Mouse (Mus musculus) CD4-positive, CD25-positive, alpha-beta regulatory T cell, adult 4 months (primary cell): ENCODE measurements around the gene Bbs9. TPM values are rescaled to one million over a fixed set of nuclear protein-coding genes. Genes with fewer than 3 reads are reported as not detected.
A peak's percentile ranks its signal among the peaks of the same experiment; 100 is the strongest.

Source experiments
- ATAC-seq: one replicate; pipeline ENCODE4 v1.8.0; 2017
- polyA plus RNA-seq, 2 experiments: library from polyadenylated mRNA; unstranded; fragments of 100-300 nt; shearing (Covaris generic); gene quantifications; one replicate each; pipeline ENCODE4 v1.2.1; 2017

Bbs9 gene
- polyA plus RNA-seq, 2 experiments from 2014 or later: 16.7 to 17.4 TPM

DNA sequence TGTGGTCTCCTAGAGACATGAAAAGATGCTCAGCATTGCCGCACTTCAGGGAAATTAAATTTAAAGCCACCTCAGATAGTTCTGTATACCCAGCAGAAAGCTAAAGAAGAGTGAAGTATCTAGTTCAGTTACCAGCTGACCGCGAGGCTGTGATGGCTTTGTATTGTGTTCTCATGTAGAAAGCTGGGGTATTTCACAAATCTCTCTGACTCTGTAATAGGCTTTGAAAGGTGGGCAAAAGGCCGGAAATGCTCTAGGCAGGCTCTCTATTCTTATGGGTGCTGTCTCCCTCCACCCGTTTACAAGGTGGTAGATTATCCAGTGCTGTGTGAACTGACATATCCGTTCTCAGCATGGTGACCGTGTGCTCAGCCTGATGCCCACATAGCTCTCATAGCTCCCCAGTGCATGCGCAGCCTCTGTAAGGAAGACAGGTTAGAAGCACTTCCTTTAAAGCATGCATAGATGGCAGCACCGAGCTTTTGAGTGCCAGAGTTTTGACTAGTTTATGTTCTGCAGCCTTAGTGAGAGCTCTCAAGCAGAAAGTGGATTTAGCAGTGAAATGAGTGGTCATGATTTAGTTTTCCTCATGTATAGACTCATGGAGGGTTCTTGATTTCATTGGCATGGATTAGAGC, 57.4 kb downstream of the Bbs9 start:
- ATAC-seq: no peak

DNA sequence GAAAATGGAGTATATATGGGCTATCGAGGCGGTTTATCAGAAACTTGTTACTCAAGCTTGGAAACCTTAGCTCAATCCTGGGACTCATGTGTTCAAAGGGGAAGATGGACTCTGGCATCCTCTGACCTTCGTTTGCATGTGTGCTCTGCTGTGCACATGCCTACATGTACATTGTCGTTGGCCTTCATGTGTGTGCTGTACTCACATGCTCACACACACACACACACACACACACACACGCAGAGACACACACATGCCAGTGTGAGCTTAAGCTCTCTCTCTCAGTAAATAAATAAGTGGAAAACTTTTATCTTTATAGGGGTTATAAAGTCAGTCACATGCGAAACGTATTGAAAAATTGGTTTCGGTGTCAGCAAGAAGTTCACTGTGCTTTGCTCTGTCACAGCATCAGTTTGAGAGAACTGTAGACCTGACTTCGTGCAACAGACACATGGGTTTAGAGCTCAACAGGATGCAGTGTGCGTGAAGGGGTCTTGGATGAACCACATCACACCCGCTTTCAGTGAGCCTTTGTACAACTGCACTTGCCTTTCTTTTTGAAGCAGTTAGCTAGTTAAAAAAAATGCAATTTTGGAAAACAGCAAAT, 62.4 kb downstream of the Bbs9 start:
- no peak for ATAC-seq

DNA sequence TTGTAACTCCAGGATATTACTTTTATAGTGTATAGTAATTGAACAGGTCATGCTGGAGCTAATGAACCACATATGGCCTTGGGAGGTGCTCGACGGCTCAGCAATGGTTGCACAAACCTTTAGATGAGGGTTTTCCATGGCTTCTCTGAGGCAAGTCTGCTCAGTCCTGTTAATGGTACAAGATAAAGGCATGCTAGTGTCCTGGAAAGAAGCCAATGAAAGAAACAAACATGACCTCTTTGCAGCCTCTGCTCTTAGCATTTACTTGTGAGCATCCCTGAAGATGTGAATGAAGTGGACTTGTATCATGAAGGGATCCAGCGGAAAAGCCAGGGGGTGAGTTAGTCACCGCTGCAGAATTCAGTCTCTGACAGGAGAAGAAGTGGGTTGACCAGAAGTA, 64.0 kb downstream of the Bbs9 start:
- ATAC-seq: no peak

DNA sequence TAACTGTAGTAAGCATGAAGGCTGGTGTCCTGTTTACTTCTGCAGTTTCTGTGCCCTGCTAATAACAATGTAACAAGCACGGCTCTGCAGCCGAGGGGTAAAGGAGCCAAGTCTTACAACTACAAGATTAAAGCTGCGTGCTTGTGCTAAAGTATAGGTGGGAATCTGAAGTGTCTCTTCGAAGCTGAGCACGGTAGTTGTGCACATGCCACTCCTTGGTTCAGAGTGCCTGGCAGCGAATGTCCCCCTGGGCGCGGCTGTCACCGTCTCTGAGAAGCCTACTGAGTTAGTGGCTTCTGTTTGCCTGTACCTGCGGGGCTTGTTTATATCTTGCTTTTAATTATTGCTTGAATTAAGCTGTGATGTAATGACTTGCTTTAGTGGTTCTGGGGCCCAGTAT, 65.6 kb downstream of the Bbs9 start:
- ATAC-seq: no peak

DNA sequence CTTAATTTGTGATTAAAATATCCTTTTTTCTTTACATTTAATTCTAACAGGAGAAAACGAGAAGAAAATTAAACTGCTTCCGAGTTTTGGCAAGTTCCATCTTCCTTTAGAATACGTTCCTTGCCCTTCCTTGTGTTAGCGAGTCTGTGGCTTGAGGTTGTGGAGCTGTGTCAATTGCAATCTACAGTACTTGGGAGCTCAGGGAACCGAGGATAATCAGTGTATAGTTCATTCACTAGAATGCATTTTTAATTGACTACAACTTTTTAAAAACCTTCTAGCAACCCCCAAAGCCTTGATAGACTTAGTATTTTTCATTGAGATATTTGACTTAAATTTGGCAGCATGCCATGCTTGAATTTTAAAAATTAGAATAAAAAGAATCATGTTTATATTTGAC, 68.0 kb downstream of the Bbs9 start:
- no peak for ATAC-seq

DNA sequence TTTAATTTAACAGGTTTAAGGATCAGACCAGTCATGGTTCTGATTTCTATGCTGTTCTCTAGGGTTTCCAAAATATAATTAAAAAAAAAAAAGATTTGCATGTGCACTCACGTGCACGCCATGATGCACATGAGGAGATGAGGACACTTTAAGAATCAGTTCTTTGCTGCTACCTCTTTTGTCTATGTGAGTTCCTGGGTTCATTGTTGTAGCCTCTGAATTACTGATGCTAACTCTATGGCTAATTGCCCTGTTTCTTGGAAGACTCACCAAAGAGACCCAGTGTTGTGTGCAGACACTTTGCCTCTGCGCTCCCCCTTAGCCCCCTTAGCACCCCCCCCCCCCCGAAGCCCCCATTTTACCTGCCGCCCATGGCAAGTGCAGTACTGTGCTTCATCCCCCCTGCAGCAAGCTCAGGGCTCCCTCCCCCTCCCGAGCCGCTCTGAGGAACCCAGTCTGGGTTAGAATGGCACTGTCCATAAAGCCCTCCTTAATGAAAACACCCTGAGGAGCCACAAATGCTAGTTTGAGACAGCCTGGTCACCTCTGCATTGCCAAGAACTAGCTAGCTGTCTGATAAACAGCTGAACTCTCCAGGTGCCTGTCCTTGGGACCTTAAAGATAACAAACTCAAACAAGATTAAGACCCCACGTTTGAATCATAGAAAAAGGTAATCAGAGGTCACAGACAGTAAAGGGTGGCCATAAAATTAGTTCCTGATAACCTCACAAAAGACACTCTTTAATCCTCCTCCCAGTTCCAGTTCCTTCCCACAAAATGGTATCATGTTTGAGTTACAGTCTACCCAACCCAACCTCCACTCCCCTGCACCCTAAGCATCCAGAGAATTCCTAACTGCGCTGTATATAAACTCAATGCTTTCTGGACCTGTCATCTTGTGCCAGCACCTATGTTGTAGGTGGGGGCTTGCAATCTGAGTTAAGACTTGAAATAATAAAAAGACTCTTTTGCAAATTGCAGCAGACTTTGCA, 69.1 kb downstream of the Bbs9 start:
- ATAC-seq: no peak

DNA sequence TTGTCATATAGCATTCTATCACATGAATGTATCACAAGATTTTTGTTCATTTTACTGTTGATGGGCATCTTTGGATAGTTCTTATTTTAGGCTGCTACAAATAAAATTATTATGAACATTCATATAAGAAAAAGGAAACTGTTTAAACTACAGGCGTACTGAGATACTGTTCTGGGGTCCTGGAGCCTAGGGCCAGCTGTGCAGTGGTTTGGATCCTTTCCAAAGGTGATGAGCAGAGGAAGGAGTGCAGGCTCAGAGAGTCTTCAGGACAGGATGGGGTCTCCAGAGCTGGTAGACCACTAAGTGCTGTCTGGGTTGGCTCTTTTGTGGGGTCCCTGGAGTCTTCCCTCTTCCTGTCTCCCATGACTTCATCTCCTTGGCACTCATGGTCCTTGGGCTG, 75.8 kb downstream of the Bbs9 start:
- no peak for ATAC-seq

DNA sequence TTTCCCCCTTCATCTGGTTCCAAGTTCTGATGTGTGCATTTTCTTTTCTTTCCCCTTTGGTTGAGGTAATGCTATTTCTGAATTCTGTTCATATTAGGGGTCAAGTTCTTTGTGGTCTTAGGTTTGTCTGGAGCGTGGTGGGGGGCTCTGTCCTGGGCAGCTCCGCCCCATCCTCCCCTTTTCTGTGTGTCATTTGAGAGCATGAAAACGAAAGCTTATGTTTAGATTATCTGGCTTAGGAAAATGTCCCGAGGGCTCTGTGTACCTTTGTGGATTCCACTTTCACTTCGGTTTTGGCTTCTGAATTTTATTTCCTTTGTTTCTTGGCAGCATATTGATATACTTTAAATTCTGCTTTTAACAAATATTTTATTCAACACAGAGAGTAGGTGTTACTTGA, 80.6 kb downstream of the Bbs9 start:
- no peak for ATAC-seq

DNA sequence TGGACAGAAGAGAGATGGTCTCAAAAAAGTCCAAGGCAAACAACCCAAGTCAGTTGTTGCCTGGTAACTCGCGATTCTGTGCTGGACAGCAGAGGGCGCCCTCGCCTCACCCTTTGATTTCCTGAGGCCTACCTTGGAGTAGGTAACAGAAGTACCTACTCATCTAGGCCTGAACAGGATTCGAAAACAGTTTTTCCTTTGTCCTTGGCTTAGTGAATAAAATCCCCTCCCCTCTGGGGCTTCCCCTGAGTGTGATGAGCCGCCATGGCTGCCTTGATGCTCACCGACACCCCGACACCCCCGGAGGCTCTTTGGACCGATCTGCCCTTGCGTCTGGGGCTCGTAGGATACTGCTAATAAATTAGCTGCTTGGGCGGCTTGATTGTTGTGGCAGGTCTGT, 82.0 kb downstream of the Bbs9 start:
- no peak for ATAC-seq

DNA sequence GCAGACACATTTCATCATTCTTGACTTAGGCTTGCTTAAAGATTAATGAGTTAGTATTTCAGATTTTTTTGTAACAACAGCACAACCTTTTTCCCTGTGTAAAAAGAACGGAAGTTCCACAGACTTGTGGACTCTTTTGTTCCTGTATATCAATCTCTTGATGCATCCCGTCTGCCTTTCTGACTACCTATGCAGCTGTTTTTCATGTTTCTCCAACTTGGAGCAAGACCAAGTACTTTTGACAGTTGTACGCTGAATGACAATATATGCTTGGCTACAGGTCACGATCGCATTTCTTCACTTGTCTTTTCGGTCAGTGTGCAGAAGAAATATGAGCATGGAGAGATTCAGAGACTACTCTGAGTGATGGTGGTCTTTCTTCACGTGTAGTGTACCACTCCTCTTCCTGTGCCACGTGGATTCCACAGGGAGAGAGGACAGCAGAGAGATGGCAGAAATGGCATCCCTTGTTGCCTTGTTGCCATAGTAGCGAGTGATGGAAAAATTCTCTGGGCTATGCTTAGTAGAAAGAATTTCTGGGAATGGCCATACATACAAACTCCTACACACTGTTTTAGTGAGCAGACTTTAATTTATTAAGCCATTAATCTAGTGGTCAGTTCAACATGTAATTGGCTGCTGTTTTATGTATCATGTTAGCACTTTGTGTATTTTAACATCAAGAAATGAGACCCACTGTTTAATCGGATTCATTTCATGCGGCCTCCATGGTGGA, 88.3 kb downstream of the Bbs9 start:
- no peak for ATAC-seq

DNA sequence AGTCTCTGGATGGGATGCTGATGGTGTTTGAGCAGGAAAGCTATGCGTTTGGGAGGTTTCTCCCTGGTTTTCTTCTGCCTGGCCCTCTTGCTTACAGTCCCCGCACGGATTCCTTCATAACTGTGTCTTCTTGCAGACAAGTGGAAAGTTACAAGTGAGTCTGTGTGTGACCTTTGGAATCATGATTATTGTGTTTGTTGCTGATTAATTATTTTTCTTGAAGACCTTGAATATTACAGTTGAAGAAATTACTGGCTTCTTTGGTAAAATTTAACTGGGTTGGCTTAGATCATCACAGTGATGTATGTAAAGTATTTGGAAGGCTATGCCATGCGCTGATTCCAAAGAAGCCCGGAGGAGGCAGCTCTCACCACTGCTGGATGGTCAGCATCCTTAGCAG, 92.2 kb downstream of the Bbs9 start:
- no peak for ATAC-seq

DNA sequence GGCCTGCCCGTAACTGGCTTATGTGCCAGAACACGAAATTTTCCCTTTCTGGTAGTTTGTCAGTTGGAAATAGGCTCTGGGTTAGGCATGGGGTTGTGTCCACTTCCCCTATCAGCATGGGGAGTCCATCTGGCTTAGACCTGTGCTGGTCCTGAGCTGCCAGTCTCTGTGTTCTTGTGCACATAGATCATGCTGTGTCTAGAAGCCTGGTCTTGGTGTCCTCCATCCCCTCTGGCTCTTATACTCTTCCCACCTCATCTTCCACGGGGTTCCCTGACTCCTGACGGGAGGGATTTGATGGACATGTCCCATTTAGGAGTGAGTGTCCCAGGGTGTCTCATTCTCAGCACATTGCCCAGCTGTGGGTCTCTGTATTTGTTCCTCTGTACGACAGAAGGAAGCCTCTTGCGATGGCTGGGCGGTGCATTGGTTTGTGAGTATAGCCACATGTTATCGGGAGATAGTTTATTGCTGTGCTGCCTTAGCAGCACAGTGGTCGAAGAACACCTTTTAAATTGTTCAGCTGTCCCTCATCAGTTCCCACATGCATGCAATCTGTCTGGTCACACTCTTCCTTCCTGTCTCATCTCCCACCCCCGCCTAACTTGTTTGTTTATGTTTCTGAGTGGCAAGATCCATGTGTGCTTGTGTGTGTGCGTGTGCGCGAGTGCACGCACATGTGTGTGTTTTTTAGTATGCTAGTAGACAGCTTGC, 101.1 kb downstream of the Bbs9 start:
- no peak for ATAC-seq

DNA sequence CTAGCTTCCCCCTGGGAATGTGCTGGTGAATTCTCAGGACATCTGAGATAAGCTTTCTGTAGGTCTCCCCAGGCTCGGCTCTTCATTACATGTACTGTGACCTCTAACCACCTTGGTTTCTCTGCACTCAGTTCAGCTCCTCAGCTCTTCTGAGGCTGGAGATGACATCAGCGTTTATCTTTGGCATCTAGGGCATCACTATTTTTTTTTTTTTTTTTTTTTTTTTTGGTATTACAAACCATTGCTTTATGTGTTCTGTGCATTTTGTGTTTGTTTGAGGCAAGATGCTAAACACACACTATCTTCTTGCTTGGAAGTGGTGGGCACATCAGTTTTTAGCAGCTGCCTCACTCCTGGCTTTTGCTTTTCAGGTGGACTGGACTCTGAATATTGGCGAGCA, 102.8 kb downstream of the Bbs9 start:
- ATAC-seq: no peak

DNA sequence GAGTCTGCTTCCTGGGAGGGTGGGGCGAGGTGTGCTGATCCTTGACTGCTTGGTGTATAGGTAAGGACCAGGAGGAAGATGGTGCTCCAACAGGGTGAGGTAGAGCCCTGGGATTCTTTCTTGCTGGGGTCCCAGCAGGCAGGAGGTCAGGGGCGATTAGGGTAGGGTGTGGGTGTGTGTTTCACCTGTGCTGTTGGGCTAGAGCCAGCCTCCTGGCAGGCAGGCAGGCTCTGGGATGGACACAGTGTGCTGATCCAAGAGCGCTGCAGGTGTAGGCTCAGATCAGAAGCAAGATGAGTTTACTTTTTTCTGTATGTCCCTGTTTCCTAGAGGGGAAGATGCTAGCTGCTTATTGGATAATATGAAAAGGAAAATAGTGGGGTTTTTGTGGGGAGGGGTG, 108.7 kb downstream of the Bbs9 start:
- no peak for ATAC-seq

DNA sequence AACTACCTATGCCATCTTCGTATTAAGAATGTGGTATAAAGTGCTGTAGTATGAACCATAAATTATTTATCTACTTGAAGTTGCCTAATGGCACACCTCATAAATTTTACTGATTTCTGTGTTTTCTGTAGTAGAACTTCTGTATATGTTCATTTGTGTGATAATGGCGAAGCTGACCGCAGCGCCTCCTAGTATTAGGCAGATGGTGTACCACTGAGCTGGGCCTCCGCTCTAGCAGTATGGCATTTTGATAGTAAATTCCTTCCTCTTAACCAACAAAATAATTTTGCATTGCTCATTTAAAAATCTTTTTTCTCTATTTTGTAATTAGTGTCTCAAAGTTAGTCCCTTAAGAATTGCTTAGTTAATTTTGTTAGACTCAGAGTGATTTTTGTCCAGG, 117.5 kb downstream of the Bbs9 start:
- ATAC-seq: no peak

DNA sequence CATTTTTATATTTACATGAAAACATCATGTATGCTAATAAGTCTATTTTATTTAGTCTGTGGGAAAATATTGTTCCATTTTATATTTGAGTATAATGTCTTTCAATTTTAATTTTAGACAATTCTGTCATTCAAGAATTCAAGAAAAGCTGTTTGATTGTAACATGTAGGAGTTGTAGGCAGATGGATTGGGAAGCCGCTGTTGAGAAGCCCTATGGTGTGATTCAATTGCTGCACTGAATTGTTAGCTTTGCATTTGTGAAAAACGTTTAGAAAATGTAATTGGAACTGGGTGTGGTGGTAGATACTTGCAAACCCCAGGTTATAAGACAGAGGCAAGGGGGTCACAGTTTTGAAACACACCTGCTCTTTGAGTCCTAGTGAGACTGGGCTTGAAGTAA, 121.1 kb downstream of the Bbs9 start:
- ATAC-seq: no peak

DNA sequence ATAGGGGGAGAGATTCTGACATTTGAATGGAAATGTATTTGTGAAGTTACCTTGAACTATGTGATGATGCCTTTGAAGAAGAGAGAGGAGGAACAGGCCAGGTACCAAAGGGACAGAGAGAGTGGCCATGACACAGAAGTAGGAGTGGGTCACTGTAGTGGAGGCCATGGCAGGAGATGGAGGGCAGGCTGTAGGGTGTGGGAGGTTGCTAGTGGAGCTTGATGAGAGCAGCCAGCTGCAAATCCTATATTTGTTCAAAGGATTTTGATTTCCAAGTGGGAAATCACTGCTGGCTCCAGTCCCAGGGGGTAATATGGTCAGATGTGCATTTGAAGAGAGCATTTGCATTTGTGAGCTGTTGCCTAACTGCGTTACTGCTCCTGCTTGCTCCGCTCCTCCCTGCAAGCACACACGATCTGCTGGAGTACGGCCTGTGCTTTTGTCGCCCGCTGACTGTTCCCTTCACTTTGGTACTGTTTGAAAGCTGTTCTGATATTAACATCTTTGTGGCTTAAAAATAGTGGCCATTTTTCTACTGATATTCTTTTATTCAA, 137.8 kb downstream of the Bbs9 start:
- no peak for ATAC-seq

DNA sequence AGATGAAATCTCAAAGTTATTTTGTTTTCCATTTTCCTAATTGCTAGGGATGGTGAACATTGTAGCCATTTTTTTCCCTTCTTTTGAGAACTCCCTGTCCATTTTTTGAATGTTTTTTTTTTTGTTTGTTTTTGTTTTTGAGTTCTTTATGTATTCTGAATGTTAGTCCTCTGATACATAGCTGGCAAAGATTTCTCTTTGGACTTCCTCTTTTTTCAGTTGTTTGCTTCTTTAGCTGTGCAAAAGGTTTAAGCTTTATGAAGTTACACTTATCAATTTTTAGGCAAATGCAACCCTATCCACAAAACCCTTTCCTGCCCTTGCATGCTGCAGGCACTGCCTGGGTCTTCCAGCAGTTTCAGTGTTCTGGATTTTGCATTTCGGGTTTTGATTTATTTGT, 143.7 kb downstream of the Bbs9 start:
- no peak for ATAC-seq

DNA sequence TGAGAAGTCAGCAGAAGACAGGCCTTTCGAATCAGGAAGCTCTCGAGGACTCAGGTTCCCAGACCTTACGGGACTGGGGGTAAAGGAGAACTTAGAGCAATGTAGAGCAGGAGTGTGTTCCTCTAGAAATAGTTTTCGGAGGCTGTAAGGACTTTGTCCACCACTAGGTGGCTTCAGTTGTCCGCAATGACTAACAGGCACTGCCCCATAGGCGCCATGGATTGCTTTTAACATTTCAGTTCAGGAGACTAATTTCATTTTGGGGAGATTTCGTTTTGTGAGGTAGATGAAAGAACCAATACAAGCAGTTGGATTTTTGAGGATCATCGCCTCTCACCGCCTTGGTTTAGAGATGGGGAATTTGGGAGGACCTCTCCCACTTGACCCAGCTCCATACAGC, 149.5 kb downstream of the Bbs9 start:
- peak; percentile 85 for ATAC-seq

DNA sequence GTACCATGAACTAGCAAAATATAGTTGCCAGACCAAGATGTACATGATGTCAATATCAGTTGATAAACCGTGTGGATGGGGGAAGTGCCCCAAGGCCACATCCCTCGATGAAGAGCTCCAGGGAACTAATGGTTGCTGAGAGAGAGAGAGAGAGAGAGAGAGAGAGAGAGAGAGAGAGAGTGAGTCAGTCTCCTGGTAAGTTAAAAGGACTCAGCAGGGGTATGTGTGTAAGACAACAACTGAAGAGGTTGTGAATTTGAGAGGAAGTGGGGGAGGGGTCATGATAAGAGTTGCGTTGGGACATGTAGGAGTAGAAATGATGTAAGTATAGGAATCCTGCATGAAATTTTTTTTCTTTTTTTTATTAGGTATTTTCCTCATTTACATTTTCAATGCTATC, 150.5 kb downstream of the Bbs9 start:
- ATAC-seq: no peak

DNA sequence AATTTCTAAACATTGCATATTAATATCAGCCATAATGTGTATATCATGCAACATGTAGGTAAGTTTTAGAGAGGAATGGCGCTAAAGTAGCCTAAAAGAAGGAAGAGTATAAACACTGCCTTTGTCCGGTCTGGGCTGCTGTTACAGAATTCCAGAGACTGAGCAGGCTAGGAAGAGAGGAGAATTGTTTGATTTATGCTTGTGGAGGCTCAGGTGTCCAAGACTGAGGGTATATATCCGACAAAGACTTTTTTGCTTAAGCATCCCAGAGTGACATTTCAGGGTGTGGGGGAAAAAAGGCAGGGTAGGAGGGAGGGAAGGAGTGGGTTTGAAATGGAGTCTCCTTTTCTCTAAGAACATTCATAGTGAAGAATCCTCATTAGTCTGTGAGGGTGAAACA, 152.4 kb downstream of the Bbs9 start:
- ATAC-seq: no peak
